Mouse (Mus musculus) thymus, postnatal 10 days (tissue): ENCODE data around the gene Cd200r4.

Experiments used
- DNase-seq, 2 experiments: peaks; one replicate each; pipeline ENCODE4 v3.0.0; 2021; ENCODE audit warnings: low spot score in 2 of 2

The Cd200r4 gene

GRCm38 (mm10) chr16:44876625-44877024 lies 65.1 kb downstream of the Cd200r4 start:
- DNase-seq, result no peak

GRCm38 (mm10) chr16:44877595-44877994 lies 66.1 kb downstream of the Cd200r4 start:
- DNase-seq, result no peak
